Mouse (Mus musculus) CD4-positive helper T cell, adult 2 months (primary cell): ENCODE measurements at regions not wholly inside any gene's neighbourhood (a gene's known extent, or its start where the extent isn't known, plus 50 kb on each side); places are given as distances from the start of the nearest gene placed in this dataset.

ENCODE experiments used
- DNase-seq: peaks from one replicate; pipeline ENCODE4 v3.0.0-alpha.2; 2012; ENCODE audit warnings: low read depth, missing footprints, low spot score

DNA sequence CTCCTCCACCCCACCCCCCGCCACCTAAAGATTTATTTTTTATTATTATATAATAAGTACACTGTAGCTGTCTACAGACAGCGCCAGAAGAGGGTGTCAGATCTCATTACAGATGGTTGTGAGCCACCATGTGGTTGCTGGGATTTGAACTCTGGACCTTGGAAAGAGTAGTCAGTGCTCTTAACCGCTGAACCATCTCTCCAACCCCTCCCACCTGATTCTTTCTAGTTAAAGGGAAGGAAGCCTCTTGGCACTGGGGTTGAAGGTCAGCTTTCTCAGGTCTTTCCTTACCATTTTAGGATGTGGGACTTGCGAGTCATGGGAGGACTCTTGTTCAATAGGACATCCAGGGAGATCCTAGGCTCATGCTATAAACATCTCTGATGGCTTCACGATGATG, 54.7 kb downstream of the Hes1 start:
- DNase-seq, result no peak

DNA sequence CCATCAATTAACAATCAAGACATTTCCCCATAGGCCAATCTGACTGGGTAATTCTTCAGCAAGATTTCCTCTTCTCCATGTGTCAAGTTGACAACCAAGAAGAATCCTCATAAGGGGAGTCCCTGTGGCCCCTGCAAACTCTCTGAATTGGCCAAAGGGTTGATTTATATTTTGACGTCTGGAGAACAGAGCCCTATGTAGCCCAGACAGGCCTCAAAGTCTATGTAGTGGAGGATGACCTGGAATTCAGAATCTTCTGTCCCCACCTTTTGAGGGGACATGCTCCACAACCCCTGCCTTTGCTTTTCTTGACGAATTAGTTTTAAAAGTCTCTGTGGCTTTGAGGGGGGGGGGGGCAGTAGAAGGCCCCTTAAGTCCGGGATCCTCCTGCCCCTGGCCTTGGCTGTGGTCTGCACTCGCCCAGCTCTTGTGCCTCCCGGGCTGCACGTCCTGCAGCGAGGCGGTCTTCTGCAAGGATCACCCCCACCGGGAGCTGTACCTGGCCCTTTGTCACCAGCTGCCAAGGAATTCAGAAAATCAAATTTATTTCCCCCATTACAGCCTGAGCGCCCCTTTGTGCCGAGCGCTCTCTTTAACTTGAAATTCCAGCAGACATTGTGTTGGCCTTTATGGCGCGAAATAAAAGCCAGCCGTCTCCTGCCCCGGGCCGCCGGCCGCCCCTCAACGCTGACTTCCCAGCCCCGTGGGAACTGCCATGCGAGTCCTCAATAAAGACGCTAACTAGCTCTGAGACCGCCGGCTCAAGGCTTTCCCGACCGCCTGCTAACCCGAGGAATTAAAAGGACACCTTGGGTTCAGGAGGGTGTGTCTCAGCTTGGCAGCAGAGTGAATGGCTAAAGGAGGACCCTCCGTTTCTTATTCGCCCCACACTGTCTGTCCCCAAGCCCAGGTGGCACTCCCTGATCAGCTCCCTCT, 56.4 kb downstream of the Hes1 start:
- no peak for DNase-seq

DNA sequence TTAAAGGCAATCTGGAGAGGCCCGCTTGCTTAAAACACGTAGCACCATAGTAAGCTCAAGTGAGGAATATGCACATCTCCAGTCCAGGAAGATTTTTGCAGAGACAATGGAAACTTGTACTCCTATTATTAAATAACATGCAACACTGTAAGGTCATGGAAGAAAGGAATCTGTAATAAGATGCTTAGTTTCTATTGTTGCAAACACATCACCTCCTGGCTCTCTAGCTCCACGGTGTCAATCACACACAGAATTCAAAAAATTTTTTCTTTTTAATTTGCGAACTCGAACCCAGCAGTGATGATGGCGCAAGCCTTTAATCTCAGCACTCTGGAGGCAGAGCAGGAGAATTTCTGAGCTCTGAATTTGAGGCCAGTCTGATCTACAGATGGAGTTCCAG, 57.4 kb downstream of the Hes1 start:
- no peak for DNase-seq

DNA sequence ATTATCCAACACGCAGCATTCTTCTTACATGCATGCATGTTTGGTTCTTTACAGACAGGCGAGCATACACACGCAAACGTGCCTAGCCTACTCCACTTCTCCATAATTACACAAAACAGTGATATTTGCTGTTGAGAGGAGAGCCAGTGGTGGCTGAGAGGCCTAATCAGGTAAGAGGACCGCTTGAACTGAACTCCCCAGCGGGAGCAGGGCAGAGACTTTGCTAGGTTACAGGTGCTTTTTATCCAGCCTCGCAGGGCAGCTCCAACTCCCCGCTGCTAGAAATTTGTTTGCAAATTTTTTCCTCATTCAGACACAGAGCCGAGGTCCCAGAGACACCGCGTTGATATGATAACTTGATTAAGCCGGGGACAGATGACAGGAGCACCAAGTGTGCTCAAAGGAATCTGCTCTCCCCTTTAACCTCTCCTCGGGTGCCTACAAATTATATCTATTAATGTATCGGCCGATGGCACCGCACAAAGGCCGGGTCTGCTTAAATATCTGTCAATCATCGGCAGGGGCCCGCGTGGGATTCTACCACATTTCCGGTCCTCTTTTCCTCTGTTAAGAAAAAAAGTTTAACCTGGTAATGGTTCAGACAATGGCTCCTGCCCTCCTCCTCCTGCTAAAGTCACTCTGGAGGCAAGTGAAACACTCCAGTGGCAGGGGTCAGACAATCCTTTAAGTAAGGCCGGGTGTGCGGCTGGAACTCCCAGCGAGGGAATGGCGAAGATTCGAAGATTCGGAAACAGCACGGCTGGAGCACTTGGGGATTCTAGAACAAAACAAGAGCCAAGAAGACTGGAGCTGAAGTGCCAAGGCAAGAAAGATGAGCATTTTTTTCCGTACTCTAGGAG, 58.3 kb downstream of the Hes1 start:
- no peak for DNase-seq

DNA sequence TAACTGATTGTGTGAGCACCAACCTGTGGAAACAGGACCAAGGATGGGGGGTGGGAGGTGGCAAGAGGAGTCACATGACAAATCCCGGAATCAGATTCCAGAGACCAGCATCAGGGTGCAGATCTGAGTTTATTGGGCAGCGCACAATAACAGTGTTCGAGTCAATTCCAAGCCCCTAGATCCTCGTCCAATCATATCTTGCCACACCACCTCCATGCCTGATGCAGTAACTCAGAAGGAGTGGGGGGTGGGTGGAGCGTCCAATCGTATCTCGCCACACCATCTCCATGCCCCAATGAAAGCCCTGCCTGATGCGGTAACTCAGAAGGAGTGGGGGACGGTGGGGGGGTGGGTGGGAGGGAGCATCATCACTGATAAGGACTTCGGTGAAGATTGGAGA, 62.8 kb downstream of the Hes1 start:
- no peak for DNase-seq

DNA sequence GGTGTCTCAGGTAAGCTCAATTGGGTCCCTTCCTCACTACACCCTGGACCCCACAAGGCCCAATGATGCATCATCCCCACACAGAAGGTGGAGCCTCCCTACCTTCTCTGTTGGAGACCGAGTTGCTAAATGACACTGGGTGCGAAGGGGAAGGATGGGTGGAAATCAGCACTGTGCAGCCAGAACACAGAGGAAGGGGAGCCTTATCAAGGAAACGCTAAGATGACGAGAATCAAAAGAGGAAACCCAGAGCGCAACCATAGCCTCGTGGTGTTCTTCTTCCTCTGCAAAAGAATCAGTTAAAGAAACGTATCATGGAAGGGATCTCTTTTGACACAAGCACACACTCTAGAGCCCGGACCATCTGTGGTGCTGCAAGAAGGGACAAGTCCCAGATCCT, 64.6 kb downstream of the Hes1 start:
- DNase-seq, result no peak

DNA sequence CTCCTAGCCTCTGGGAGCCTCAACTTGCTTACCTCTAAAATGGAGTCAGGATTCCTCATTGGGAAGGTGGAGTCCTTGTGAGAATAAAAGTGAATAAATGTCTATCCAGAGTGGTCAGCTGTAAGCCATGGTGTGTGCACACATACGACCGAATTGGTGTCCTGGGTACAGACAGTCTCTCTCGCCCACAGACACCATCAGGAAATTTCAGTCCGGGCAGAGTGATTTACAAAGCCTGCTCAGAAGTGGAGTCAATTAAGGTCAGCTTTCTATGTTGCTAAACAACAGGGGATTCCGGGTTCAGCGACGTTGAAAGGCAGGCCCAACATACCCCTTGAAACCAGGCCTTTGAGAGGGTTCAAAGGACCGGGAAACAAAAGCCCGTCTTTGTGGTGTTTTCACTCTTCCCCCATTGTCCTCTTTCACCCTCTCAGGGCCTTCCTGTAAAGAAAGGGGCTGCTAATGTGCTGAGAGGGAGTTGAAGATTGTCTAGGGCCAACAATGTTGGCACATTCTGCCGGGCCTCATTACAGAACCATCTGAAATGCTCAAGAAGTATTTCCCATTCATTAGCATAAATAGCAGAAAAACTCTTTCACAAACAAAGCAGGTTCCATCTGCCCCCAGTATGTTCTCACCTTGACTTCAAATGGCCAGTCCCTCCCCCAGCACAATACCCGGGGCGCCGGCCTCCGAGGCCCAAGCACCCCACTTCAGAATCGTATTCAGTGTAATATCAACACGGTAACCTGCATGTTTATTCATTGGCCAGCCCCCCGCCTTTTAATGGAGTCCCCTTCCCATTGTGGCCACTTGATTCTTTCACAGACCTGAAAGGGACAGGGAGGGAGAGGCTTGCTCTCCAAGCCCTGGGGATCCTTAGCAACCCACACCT, 65.3 kb downstream of the Hes1 start:
- no peak for DNase-seq

DNA sequence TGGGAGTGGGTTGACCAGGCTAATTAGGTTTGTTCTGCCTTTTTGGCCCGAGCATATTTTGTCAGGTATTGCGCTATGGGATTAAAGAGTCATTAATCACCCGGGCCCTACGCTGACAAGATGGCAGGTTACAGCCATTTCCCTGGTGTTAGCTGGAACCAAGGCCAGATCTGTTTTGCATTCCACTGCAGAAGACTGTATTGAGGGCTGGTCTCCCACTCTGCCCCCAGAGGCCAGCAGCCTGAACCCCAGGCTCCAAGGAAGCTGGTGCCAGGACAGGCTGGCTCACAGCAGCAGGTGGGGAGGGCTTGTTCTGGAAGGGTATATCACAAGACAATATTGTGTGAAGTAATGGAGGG, 65.9 kb downstream of the Hes1 start:
- no peak for DNase-seq

DNA sequence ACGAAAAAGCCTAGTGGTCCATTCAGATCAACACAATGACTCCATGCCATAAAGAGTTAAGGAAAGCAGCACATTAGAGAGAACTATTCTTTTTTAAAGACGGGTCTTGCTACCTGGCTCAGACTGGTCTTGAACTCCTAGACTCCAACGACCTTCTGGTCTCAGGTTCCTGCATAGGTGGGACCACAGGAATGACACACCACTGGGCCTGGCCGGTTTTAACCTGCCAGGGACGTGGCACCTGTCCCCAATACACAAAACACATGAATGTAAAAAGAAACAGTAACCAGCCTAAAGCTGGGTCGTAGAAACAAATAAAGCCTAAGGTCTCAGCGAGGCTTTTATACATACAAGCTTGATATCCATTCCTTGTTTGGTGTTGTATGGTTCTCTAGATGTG, 67.9 kb downstream of the Hes1 start:
- no peak for DNase-seq

DNA sequence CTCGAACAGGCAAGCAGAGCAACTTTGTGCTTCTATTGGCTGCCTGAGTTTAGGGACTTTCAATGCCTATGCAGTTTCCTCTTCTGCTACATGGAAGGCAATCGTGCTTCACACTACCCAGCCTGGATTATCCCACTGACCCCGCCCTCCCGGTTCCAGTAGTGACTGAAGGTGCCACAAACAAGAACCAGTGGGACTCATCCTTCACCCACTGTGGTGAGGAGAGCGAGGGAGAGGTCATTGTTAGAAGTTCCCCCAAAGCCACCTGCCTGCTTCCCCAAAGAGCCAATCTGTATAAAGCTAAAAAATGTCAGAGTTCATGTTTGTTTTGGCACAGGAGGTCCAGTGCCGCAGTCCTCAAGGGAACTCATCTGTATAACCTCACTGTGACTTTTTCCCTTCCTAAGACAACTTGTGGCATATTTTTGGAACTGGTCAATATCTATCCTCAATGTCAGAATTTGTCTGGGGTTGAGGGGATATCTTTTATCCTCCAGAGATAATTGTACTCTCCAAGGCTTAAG, 70.5 kb downstream of the Hes1 start:
- no peak for DNase-seq

DNA sequence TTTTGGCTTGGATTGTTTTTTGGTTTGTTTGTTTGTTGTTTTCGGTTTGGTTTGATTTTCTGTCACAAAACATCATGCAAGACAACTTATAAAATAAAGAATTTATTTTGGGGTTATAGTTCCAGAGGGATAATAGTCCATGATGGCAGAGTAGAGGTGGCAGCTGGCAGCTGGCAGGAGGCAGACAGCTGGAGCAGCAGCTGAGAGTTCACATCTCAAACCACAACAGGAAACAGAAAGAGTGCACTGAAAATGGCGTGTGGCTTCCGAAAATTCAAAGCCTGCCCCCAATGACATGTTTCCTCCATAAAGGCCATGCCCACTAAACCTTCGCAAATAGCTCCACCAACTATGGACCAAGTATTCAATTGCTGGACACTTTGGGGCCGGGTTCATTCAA, 72.7 kb downstream of the Hes1 start:
- DNase-seq, result no peak

DNA sequence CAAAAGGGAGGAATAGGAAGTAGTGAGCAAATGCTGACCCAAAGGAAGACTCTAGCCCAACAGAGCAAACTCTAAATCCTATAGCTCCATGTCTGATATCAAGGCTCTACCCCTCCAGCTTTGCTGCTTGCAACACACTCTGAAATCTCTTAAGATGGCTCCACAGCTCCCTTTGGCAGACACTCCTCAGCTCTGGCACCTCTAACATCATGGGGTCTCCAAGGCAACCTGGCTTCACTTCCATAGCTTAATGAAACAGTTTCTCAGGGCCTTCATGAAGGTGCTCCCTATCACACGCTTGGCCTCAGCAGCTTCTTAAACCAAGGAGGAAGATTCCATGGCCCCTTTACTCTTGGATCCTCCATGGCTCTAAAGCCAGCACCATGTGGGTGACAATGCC, 73.6 kb downstream of the Hes1 start:
- no peak for DNase-seq

DNA sequence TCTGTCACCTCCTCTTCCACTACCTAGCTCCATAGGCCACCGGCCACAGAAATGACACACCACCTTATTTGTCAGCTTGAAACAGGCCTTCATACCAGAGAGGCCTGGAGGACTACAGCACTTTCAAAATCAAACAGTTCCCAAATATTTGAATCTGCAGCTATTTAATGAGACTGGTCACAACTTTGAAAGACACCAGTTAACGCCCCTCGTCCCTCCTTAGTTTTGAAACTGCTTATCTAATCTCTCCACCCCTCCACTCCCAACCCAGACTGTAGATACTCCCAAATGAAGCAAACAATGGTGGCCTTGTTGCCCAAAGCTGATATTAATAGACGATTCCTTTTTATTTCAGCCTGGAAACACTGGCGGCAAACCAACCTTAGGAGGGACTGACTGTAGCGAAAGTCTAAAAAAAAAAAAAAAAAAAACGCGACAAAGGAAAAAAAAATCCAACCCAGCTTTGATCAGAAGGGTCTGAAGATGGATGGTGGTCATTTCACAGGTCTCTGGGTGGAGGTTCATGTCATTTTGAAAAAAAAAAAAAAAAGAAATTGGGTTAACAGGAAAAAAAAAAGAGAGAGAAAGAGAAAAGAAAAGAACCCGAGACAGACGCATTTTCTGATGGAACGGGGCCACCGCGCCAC, 80.8 kb downstream of the Hes1 start:
- no peak for DNase-seq

DNA sequence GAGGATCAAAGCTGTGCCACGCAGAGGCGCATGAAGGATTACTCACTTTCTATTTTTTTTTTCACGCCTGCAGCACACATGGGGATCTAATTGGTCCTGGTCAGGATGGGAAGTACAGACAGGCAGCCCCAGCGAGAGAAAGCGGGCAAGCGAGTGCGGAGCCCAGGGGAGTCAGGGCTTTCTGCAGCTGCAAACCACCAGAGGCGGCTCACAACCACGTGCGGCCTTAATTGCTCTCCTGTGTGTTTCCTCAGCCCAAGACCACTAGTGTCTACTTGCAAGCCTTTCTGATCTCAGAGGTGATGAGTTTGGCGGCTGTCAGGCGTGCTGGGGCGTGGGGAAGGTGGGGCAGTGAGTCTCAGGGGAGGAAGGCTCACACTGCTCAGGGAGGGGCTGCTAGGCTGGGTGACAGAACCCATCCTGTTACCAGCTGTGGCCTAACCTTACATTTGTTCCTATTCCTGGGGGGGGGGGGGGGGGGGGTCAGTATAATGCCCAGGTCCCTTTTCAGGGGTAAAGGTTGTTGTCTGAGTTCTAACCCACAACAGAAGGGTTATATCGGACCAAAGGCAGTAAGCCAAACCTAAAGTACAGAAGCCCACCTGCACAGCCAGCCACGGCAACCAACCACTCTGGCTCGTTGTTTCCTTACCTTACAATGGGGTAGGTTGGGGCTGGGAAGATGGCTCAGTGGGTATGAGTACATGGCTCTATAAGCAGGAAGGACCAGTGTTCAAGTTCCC, 81.5 kb downstream of the Hes1 start:
- no peak for DNase-seq

DNA sequence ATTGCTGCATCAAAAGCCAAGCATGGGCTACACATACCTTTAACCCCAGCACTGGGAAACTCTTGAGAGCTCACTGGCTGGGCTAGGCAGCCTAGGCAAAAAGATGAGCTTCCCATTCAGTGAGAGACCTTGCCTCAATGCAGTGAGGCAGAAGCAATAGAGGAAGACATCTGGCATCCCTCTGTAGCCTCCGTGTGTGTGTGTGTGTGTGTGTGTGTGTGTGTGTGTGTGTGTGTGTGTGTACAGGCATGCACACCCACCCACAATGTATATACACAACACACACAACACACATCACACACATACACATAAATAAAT, 82.0 kb downstream of the Hes1 start:
- DNase-seq, result no peak

DNA sequence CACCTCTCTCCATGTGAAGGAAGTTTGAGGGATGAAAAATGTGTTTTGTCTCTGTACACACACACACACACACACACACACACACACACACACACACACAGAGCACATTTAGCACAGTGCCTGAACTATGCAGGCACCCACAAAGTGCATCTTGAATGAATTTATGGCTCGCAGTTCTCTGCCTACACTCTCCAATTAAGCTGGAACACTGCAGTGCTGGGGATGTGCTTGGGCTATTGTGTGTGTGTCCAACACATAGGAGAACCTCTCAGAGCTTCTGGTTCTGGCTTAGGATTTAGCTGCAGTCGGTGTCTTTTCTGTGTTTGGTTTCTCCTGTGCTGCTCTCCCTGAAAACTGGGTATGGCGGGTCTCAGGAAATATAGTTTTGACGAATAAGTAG, 83.1 kb downstream of the Hes1 start:
- DNase-seq, result no peak

DNA sequence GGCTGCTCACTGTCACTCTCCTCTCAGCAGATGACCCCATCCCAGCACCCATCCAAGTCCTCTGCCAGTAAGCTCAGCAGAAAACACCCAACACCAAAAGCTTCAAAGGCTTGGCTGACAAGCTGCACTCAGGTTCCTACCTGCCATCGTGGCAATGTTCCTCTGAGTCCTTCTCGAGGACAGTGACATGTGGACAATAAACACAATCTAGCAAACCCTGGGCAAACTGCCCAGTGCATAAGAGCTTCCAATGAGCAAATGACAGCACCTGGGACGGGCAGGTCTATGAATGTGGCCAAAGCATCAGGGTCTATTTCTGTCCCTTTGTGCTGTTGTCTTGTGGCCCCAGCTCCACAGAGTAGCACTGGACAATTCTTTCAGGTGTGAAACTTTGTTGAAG, 86.9 kb downstream of the Hes1 start:
- no peak for DNase-seq

DNA sequence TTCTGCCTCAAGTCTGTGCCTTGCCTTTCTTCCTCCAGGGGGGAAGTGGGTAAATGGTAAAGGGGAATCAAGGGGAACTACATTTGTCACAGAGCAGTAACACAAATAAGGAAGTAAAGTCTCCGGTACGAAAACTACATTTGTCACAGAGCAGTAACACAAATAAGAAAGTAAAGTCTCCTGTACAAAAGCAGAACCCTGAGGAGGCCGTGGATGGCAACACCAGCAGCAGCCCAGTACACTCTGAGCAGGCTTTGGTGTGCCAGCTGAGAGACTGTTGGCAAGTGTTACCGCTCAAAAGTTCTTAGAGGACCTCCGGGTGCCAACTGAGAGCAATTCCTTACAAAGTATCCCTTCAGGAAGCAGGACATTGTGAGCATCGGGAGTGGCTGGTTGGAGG, 90.9 kb downstream of the Hes1 start:
- no peak for DNase-seq

DNA sequence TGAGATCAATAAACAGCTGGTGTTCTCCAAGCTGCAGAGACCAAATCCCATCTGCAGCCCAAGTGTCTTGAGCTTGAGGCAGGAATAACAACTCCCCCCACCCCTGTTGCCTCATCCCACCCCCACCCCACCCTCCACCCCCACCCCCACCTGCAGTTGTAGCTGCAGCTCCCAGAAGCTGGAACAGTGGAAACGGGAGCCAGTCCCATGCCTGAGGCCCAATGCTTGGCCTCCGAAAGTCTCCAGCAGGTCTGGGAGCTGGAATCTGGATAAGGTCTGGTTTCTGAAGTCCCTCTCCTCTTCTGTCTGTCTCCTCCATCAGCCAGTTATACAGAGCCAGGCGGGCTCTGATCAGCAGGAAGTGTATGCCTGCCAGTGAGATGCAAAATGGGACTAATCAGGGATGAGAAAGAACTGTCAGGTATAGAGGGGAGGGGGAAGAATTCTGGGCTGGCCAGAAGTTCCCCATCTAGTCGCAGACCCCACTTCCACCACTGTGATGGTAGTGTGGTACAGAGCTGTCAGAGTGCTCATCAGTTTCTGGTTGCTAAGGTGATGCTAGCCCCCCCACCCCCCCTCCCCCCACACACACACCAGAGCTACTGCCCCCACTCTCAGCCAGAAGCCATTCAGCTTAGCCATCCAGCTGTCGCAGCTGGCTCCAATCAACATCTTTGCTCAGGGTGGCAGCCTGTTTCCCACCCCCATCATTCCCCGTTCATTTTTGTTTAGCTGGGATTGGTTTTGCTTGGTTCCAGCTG, 91.5 kb downstream of the Hes1 start:
- DNase-seq, result no peak

DNA sequence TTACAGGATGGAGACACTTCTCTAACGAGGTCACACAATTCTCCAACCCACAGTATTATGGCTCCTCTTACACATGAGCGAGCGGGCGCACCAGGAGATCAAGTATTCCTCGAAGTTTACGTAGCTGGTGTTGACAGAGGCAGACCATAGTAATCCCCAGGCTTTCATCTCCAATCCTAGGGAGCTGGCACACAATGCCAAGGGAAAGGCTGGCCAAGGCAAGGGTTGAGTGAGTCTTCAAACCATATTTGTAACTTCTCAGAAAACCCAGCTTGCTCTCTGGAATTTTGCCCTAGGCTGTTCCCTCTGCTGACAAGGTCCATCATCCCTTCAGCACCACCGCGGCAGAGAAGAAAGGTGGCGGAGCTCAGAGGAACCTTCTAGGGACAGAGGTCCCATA, 94.0 kb downstream of the Hes1 start:
- DNase-seq, result no peak
